Mouse (Mus musculus): ENCODE results near the gene Igsf21. TPM values are rescaled to one million over a fixed set of nuclear protein-coding genes. Genes with fewer than 3 reads are reported as not detected.

The Igsf21 gene
- polyA plus RNA-seq, 1 experiment from 2014 or later = 0.20 TPM

DNA sequence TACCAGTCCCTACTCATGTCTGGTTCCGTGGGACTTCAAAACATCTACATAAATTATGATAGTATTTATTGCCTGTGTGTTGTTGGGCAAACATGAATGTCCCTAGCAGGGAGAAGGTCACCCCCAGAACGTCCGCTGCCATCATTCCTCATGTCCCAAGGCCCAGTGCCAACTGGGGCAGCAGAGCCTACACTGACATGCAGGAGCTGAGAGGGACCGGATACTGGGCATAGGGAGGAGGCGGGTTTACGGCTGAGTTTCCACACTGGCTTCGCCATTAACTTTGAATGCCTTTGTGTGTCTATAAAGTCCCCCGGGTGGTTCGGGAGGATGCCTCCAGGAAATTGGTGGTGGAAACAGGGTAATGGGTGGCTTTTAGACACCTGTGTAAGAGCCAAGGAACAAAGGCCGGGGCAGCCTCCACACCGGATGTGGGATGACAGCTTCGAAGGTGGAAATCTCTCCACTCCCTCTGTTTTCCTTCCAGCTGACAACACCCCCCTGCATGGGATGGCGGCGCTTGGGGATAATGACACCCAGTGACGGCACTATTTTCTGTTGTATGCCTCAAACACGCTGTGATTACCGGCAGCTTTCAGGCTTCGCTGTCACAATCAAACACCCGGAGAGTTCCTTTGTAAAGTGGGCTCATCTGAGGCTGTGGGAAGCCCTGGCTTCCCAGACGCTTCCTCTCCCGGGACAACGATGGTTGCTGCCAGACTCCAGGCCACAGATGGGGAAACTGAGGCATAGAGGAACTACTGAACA lies 26.1 kb downstream of the Igsf21 start:
- H3K4me1 ChIP-seq (ENCODE audit: control insufficient read depth, insufficient read depth, low read length) = no peaks in the 10 kb centered on the region

DNA sequence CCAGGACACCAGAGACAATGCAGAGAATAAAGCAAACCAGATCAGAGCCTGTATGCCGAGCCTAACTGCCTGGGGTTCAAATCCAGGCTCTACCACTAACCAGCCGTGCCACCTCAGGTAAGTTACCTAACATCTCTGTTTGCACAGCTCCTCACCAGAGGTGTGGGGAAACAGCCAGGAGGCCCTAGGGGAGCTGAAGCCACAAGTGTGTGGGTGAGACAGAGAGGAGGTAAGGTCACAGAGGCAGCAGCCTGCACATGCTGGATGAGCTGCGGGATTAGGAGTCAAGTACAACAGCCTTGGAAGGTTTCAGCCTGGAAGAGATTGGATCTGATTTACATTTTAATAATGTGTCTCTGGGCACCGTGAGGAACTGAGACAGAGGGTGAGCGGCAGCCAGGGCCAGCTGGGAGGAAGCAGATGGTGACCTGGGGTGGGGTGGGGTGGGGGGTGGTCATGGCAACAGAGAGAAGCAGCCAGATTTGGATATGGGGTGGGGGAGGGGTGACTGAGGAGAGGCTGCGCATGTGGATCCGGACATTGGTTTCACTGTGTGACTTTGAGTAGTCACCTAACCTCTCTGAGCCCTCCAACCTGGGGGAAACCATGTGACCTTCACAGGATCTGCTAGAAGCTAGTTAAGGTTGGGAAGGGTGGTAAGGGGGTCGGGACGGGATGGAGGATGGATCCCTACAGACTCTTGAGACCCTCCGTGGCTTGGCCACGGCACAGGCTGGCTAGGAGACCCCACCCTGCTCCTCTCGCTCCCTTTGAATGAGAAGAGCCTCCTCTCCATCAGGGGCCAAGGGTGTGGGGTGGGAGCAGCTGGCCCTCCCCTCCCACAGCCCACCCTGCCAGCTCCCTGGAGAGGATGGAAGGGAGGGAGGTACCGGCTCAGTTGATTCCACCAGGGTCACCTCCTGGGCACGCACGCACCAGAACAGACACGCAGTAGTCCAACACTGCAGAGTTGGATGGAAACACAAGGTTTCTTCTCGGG lies 27.4 kb downstream of the Igsf21 start:
- Histone ChIP-seq H3K4me2 (ENCODE audit: low read depth, low read length) (no peak overlapping the region), H3K4me1 (ENCODE audit: control insufficient read depth, insufficient read depth, low read length) (no peaks in the 10 kb centered on the region), H3K4me3 (ENCODE audit: low read length) (no peak overlapping the region), H3K27ac (ENCODE audit: low read length) (no peak overlapping the region), H3K9me3 (replicated peaks; ENCODE audit: control insufficient read depth, low read length) (no peaks in the 10 kb centered on the region), H3K27me3 (ENCODE audit: control insufficient read depth, insufficient read depth, low read length) (peaks cover 8% of the 10 kb centered on the region), H3K36me3 (ENCODE audit: control insufficient read depth, insufficient read depth) (no peaks in the 10 kb centered on the region), H3K9ac (ENCODE audit: low read length) (no peak overlapping the region)
- 55% methylated on average over 17 of the region's 17 CpGs for WGBS
- no peak for ATAC-seq (replicated peaks; ENCODE audit: extremely low read depth, insufficient read depth, low FRiP score)

More for the DNA sequence above, 26.1 kb downstream of the Igsf21 start:
- Histone ChIP-seq H3K36me3 (ENCODE audit: control insufficient read depth, insufficient read depth) (no peaks in the 10 kb centered on the region), H3K27me3 (ENCODE audit: control insufficient read depth, insufficient read depth, low read length) (peaks cover 10% of the 10 kb centered on the region), H3K4me3 (ENCODE audit: low read length) (no peak overlapping the region), H3K4me2 (ENCODE audit: low read depth, low read length) (no peak overlapping the region), H3K27ac (ENCODE audit: low read length) (no peak overlapping the region), H3K9me3 (replicated peaks; ENCODE audit: control insufficient read depth, low read length) (no peaks in the 10 kb centered on the region), H3K9ac (ENCODE audit: low read length) (no peak overlapping the region)
- ATAC-seq (replicated peaks; ENCODE audit: extremely low read depth, insufficient read depth, low FRiP score) = no peak
- WGBS = 48% methylated on average over 22 of the region's 22 CpGs

DNA sequence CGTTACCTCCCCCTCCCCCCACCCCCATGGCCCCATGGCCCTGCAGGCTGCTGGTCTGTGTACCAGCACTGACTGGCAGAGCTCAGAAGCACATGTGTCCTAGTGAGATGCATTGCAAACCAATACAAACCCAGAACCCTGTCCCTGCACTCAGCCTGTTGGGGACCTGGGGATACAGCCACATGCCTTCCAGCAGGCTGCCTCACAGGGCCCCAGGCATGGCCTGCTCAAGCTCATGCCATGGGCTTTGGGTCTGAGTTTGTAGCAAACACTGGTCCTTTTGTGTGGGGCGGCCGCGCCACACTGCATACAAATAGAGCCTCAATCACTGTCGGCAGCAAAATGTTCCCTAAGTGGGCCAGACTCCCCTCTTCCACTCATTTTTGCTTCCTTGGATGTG lies 28.2 kb downstream of the Igsf21 start:
- Histone ChIP-seq H3K27me3 (ENCODE audit: control insufficient read depth, insufficient read depth, low read length) (peaks cover 4% of the 10 kb centered on the region), H3K4me1 (ENCODE audit: control insufficient read depth, insufficient read depth, low read length) (no peaks in the 10 kb centered on the region), H3K36me3 (ENCODE audit: control insufficient read depth, insufficient read depth) (no peaks in the 10 kb centered on the region), H3K9me3 (replicated peaks; ENCODE audit: control insufficient read depth, low read length) (no peaks in the 10 kb centered on the region), H3K9ac (ENCODE audit: low read length) (no peak overlapping the region), H3K4me2 (ENCODE audit: low read depth, low read length) (no peak overlapping the region), H3K4me3 (ENCODE audit: low read length) (no peak overlapping the region), H3K27ac (ENCODE audit: low read length) (no peak overlapping the region)
- WGBS = 81% methylated on average over 5 of the region's 5 CpGs
- ATAC-seq (replicated peaks; ENCODE audit: extremely low read depth, insufficient read depth, low FRiP score) = no peak

DNA sequence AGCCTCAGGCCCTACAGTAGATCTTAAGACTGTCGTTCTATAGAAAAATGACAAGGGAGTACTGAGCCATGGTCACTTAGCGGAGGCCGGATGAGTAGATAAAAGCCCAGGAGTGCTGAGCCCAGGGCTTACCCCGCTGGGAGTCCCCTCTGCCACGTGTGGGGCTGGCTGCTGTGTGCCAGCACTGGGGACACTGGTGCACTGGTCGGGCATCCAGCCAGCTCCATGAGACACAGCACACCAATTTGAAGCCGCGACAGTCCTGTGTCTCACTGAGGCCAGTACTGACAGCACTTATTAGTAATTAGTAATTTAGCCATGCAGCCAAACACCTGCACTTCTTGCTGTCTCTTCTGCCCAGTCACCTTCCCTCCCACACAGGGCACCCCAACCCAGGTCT lies 28.6 kb downstream of the Igsf21 start:
- no peak for ATAC-seq (replicated peaks; ENCODE audit: extremely low read depth, insufficient read depth, low FRiP score)
- Histone ChIP-seq H3K27me3 (ENCODE audit: control insufficient read depth, insufficient read depth, low read length) (peaks cover 4% of the 10 kb centered on the region), H3K4me1 (ENCODE audit: control insufficient read depth, insufficient read depth, low read length) (no peaks in the 10 kb centered on the region), H3K36me3 (ENCODE audit: control insufficient read depth, insufficient read depth) (no peaks in the 10 kb centered on the region), H3K4me2 (ENCODE audit: low read depth, low read length) (no peak overlapping the region), H3K27ac (ENCODE audit: low read length) (no peak overlapping the region), H3K9ac (ENCODE audit: low read length) (no peak overlapping the region), H3K9me3 (replicated peaks; ENCODE audit: control insufficient read depth, low read length) (no peaks in the 10 kb centered on the region), H3K4me3 (ENCODE audit: low read length) (no peak overlapping the region)
- WGBS = 75% methylated on average over 8 of the region's 8 CpGs

DNA sequence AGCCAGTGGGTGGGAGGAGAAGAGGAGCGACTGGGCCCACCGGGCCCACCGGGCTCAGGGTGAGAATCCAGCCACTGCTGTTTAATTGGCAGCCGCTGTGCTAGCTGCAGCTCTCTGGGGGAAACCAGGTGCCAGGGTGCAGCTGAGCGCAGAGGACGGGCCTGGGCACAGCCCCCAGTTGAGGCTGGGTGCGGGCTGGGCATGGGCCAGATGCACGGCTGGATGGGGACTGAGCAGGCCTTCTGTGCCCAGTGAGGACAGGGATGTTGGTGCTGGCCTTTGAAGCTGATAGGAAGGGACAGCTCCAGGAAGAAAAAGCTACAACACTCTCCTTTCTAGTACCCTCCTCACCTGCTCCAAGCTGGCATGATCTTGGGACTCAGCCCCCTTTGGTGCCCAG lies 30.5 kb downstream of the Igsf21 start:
- 89% methylated on average over 8 of the region's 8 CpGs for WGBS
- Histone ChIP-seq H3K27me3 (ENCODE audit: control insufficient read depth, insufficient read depth, low read length) (peaks cover 8% of the 10 kb centered on the region), H3K4me2 (ENCODE audit: low read depth, low read length) (no peak overlapping the region), H3K36me3 (ENCODE audit: control insufficient read depth, insufficient read depth) (no peaks in the 10 kb centered on the region), H3K4me3 (ENCODE audit: low read length) (no peak overlapping the region), H3K4me1 (ENCODE audit: control insufficient read depth, insufficient read depth, low read length) (no peaks in the 10 kb centered on the region), H3K9me3 (replicated peaks; ENCODE audit: control insufficient read depth, low read length) (no peaks in the 10 kb centered on the region), H3K27ac (ENCODE audit: low read length) (no peak overlapping the region), H3K9ac (ENCODE audit: low read length) (no peak overlapping the region)
- no peak for ATAC-seq (replicated peaks; ENCODE audit: extremely low read depth, insufficient read depth, low FRiP score)

DNA sequence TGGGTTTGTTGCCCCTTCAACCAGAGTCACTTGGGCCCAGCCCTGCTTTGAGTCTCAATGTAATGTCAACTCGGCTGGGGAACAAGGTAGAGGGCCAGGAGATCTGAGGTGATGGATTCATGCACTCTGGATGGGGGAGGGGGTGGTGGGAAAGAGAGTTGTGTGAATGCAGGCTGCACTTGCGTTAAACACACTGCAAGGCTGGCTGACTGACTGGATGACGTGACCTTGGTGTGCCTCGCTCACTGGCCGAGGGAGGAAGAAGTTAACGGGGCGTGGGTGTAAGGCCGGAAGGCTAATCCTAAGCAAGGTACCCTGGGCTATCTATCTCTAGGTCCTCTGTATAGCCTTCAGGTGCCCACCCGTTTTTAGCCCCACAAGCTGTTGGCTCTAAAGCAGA lies 31.4 kb downstream of the Igsf21 start:
- Histone ChIP-seq H3K4me1 (ENCODE audit: control insufficient read depth, insufficient read depth, low read length) (no peaks in the 10 kb centered on the region), H3K9ac (ENCODE audit: low read length) (no peak overlapping the region), H3K4me2 (ENCODE audit: low read depth, low read length) (no peak overlapping the region), H3K27ac (ENCODE audit: low read length) (no peak overlapping the region), H3K36me3 (ENCODE audit: control insufficient read depth, insufficient read depth) (no peaks in the 10 kb centered on the region), H3K27me3 (ENCODE audit: control insufficient read depth, insufficient read depth, low read length) (peaks cover 5% of the 10 kb centered on the region), H3K4me3 (ENCODE audit: low read length) (no peak overlapping the region), H3K9me3 (replicated peaks; ENCODE audit: control insufficient read depth, low read length) (no peaks in the 10 kb centered on the region)
- 64% methylated on average over 9 of the region's 9 CpGs for WGBS
- no peak for ATAC-seq (replicated peaks; ENCODE audit: extremely low read depth, insufficient read depth, low FRiP score)

DNA sequence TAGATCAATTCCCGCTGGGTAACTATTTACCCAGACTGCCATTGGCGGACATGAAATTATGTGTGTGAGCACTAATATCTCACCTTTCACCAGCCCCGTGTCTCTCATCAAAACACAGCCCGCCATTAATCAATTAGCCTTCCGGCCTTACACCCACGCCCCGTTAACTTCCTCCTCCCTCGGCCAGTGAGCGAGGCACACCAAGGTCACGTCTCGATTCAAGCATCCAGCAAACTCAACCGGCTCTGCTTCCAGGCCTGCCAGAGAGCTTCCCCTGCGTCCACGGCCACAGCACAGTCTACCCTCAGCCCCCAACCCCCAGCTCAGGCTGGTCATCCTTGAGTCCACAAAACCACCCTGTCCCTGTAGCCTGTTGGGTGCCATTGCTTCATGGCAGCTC lies 32.2 kb downstream of the Igsf21 start:
- H3K4me3 ChIP-seq (ENCODE audit: low read length) = no peak overlapping the region

DNA sequence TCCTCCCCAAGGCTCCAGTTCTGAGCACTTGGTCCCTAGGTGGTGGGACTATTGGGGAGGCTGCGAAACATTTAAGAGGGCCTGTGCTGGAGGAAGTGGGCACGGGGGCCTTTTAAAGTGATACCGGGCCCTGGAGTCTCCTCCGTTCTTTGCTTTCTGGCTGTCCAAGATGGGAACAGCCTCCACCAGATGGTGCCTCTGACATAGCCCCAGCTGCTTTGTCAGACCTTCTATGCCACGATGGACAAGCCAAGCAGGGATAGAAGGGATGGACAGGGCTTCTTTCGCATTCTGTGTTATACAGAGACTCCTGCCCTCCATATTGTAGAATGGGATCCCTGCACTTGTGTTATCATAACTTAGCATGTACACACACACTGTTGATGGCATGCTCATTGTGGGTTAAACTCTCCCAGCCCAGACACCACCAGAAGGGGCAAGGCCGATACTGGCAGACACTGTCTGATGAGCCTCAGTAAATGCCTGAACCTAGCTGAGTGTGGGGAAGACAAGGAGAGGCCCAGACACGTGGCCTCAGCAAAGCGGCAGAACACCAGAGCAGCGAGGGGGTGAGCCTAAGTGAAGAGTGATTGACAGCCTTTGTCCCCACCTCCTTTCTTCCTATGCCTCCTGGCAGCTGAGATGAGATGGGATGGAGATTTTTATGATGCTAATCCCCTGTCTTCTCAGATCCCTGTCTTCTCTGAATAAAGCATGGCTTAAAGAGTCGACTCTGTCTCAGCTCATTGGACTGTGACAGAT lies 36.3 kb downstream of the Igsf21 start:
- H3K4me3 ChIP-seq (ENCODE audit: low read length) = no peak overlapping the region
- H3K4me2 ChIP-seq (ENCODE audit: low read depth, low read length) = no peak overlapping the region
- 65% methylated on average over 11 of the region's 11 CpGs for WGBS
- peaks cover 3% of the 10 kb centered on the region; the same call in 1 of the 2 replicates for H3K4me1 ChIP-seq (ENCODE audit: control insufficient read depth, insufficient read depth, low read length)
- H3K27me3 ChIP-seq (ENCODE audit: control insufficient read depth, insufficient read depth, low read length) = peaks cover 5% of the 10 kb centered on the region
- no peak overlapping the region for H3K9ac ChIP-seq (ENCODE audit: low read length)
- H3K9me3 ChIP-seq (replicated peaks; ENCODE audit: control insufficient read depth, low read length) = 0 out of 2 replicates have a peak, but pooled peaks cover 4% of the 10 kb centered on the region
- no peaks in the 10 kb centered on the region for H3K36me3 ChIP-seq (ENCODE audit: control insufficient read depth, insufficient read depth)
- no peak overlapping the region for H3K27ac ChIP-seq (ENCODE audit: low read length)
- no peak for ATAC-seq (replicated peaks; ENCODE audit: extremely low read depth, insufficient read depth, low FRiP score)

More for the DNA sequence above, 32.2 kb downstream of the Igsf21 start:
- no peak overlapping the region for H3K27ac ChIP-seq (ENCODE audit: low read length)
- H3K27me3 ChIP-seq (ENCODE audit: control insufficient read depth, insufficient read depth, low read length) = peaks cover 5% of the 10 kb centered on the region
- no peaks in the 10 kb centered on the region for H3K9me3 ChIP-seq (replicated peaks; ENCODE audit: control insufficient read depth, low read length)
- H3K9ac ChIP-seq (ENCODE audit: low read length) = no peak overlapping the region
- no peak for ATAC-seq (replicated peaks; ENCODE audit: extremely low read depth, insufficient read depth, low FRiP score)
- 46% methylated on average over 14 of the region's 14 CpGs for WGBS
- H3K4me2 ChIP-seq (ENCODE audit: low read depth, low read length) = no peak overlapping the region
- H3K4me1 ChIP-seq (ENCODE audit: control insufficient read depth, insufficient read depth, low read length) = no peaks in the 10 kb centered on the region
- no peaks in the 10 kb centered on the region for H3K36me3 ChIP-seq (ENCODE audit: control insufficient read depth, insufficient read depth)

Data from heart, embryonic 16.5 days (tissue).